Mouse (Mus musculus) MN1 (cell line): ENCODE data around the gene S100a2.

Experiments
- DNase-seq: peaks from one replicate; pipeline ENCODE4 v3.0.0-alpha.2; 2016; ENCODE audit warnings: low spot score

S100a2 gene

GRCm38 (mm10) chr3:90596810-90597209 is 6.8 kb downstream of the S100a2 start:
- DNase-seq, result no peak

GRCm38 (mm10) chr3:90597736-90598135 is 7.7 kb downstream of the S100a2 start:
- peak; percentile 74 for DNase-seq

- DNase-seq, result peak; percentile 57
Measured at GRCm38 (mm10) chr3:90598212-90598611, 8.2 kb downstream of the S100a2 start.

GRCm38 (mm10) chr3:90599401-90599800 is 9.4 kb downstream of the S100a2 start:
- DNase-seq, result no peak

GRCm38 (mm10) chr3:90600036-90600435 is 10.0 kb downstream of the S100a2 start:
- no peak for DNase-seq

GRCm38 (mm10) chr3:90600458-90601195 is 10.6 kb downstream of the S100a2 start:
- DNase-seq, result peak; percentile 77

GRCm38 (mm10) chr3:90601486-90602110 is 11.6 kb downstream of the S100a2 start, which contains the start of gene Gm42674:
Gene Gm42674, plus strand, starts transcription at chr3:90601904.
- DNase-seq, result no peak

- peak; percentile 36 for DNase-seq
Measured at GRCm38 (mm10) chr3:90603623-90604022, 13.6 kb downstream of the S100a2 start, which contains the start of gene S100a4. Gene S100a4, plus strand, starts transcription at chr3:90603771.

- DNase-seq, result peak; percentile 95
Measured at GRCm38 (mm10) chr3:90604416-90604815, 14.4 kb downstream of the S100a2 start.

GRCm38 (mm10) chr3:90605049-90605448 is 15.0 kb downstream of the S100a2 start:
- DNase-seq, result no peak

- no peak for DNase-seq
Measured at GRCm38 (mm10) chr3:90605736-90606135, 15.7 kb downstream of the S100a2 start.

- DNase-seq, result peak; percentile 33
Measured at GRCm38 (mm10) chr3:90606185-90606584, 16.1 kb downstream of the S100a2 start.

- no peak for DNase-seq
Measured at GRCm38 (mm10) chr3:90607361-90607760, 17.3 kb downstream of the S100a2 start.

- DNase-seq, result no peak
Measured at GRCm38 (mm10) chr3:90608223-90608622, 18.2 kb downstream of the S100a2 start, which contains the start of gene S100a5. Gene S100a5, plus strand, starts transcription at chr3:90608523.

GRCm38 (mm10) chr3:90609102-90609501 is 19.1 kb downstream of the S100a2 start:
- DNase-seq, result no peak

GRCm38 (mm10) chr3:90611494-90611893 is 21.4 kb downstream of the S100a2 start:
- DNase-seq, result no peak

- DNase-seq, result no peak
Measured at GRCm38 (mm10) chr3:90612061-90612460, 22.0 kb downstream of the S100a2 start.

GRCm38 (mm10) chr3:90612728-90613291 is 22.8 kb downstream of the S100a2 start, which contains the start of gene S100a6:
Gene S100a6, plus strand, starts transcription at chr3:90612882.
- peak; percentile 88 for DNase-seq

- DNase-seq, result peak; percentile 30
Measured at GRCm38 (mm10) chr3:90613461-90614147, 23.6 kb downstream of the S100a2 start.

GRCm38 (mm10) chr3:90614148-90614530 is 24.1 kb downstream of the S100a2 start:
- DNase-seq, result no peak

GRCm38 (mm10) chr3:90614611-90615251 is 24.7 kb downstream of the S100a2 start:
- peak; percentile 48 for DNase-seq

GRCm38 (mm10) chr3:90615415-90615814 is 25.4 kb downstream of the S100a2 start:
- DNase-seq, result peak; percentile 91
